Mouse (Mus musculus): ENCODE data around the gene Hspa12a. TPM values are rescaled to one million over a fixed set of nuclear protein-coding genes. Genes with fewer than 3 reads are reported as not detected.

Gene Hspa12a
- total RNA-seq, 2 experiments from 2014 or later: 22.7 to 24.4 TPM

- DNase-seq (ENCODE audit: low spot score): no peak
- intact Hi-C loops (cut with DNase I): no loop called here
Observed at GRCm38 (mm10) chr19:58864006-58864573, 79.4 kb downstream of the Hspa12a start.

- intact Hi-C loops (cut with DNase I): loop anchor here (2.0 kb wide), 1 partner anchor 42 kb away; no protein-coding TSS in a partner anchor
- no peak for DNase-seq (ENCODE audit: low spot score)
Observed at GRCm38 (mm10) chr19:58861174-58861760, 82.2 kb downstream of the Hspa12a start.

- intact Hi-C loops (cut with DNase I): loop anchor here (2.0 kb wide), 1 partner anchor 42 kb away; no protein-coding TSS in a partner anchor
- DNase-seq (ENCODE audit: low spot score): peak; percentile 82
Observed at GRCm38 (mm10) chr19:58860255-58861173, 82.9 kb downstream of the Hspa12a start.

- no peak for DNase-seq (ENCODE audit: low spot score)
- intact Hi-C loops (cut with DNase I): loop anchor here (2.0 to 5.0 kb wide), 2 partner anchors 41 to 42 kb away; no protein-coding TSS in a partner anchor
Observed at GRCm38 (mm10) chr19:58859831-58860254, 83.6 kb downstream of the Hspa12a start.

GRCm38 (mm10) chr19:58859357-58859756 is 84.1 kb downstream of the Hspa12a start:
- no peak for DNase-seq (ENCODE audit: low spot score)
- intact Hi-C loops (cut with DNase I): loop anchor here (5.0 kb wide), 1 partner anchor 43 kb away; no protein-coding TSS in a partner anchor

- DNase-seq (ENCODE audit: low spot score): no peak
- intact Hi-C loops (cut with DNase I): loop anchor here (5.0 kb wide), 1 partner anchor 46 kb away; no protein-coding TSS in a partner anchor
Observed at GRCm38 (mm10) chr19:58856129-58856855, 87.2 kb downstream of the Hspa12a start.

GRCm38 (mm10) chr19:58854899-58855298 is 88.6 kb downstream of the Hspa12a start:
- no peak for DNase-seq (ENCODE audit: low spot score)
- intact Hi-C loops (cut with DNase I): loop anchor here (5.0 kb wide), 1 partner anchor 47 kb away; no protein-coding TSS in a partner anchor

- intact Hi-C loops (cut with DNase I): no loop called here
- DNase-seq (ENCODE audit: low spot score): no peak
Observed at GRCm38 (mm10) chr19:58853036-58853735, 90.3 kb downstream of the Hspa12a start.

- intact Hi-C loops (cut with DNase I): no loop called here
Observed at GRCm38 (mm10) chr19:58850719-58851466, 92.6 kb downstream of the Hspa12a start.

GRCm38 (mm10) chr19:58849333-58850131 is 93.9 kb downstream of the Hspa12a start:
- intact Hi-C loops (cut with DNase I): no loop called here
- DNase-seq (ENCODE audit: low spot score): no peak

More at GRCm38 (mm10) chr19:58850719-58851466, 92.6 kb downstream of the Hspa12a start:
- DNase-seq (ENCODE audit: low spot score): no peak

- intact Hi-C loops (cut with DNase I): no loop called here
Observed at GRCm38 (mm10) chr19:58843606-58844005, 99.8 kb downstream of the Hspa12a start.

GRCm38 (mm10) chr19:58840721-58841271 is 102.7 kb downstream of the Hspa12a start:
- no peak for DNase-seq (ENCODE audit: low spot score)
- intact Hi-C loops (cut with DNase I): no loop called here

More at GRCm38 (mm10) chr19:58843606-58844005, 99.8 kb downstream of the Hspa12a start:
- no peak for DNase-seq (ENCODE audit: low spot score)

GRCm38 (mm10) chr19:58839806-58840205 is 103.6 kb downstream of the Hspa12a start:
- intact Hi-C loops (cut with DNase I): no loop called here
- no peak for DNase-seq (ENCODE audit: low spot score)

GRCm38 (mm10) chr19:58839345-58839744 is 104.1 kb downstream of the Hspa12a start:
- DNase-seq (ENCODE audit: low spot score): no peak
- intact Hi-C loops (cut with DNase I): no loop called here

- no peak for DNase-seq (ENCODE audit: low spot score)
- intact Hi-C loops (cut with DNase I): no loop called here
Observed at GRCm38 (mm10) chr19:58838706-58839105, 104.7 kb downstream of the Hspa12a start.

- intact Hi-C loops (cut with DNase I): no loop called here
- no peak for DNase-seq (ENCODE audit: low spot score)
Observed at GRCm38 (mm10) chr19:58833639-58834180, 109.7 kb downstream of the Hspa12a start.

- DNase-seq (ENCODE audit: low spot score): no peak
- intact Hi-C loops (cut with DNase I): no loop called here
Observed at GRCm38 (mm10) chr19:58832988-58833387, 110.5 kb downstream of the Hspa12a start.
